8 mouse cellular contexts compared by ENCODE assay signal in genomic region chr13:99513990-99514389, GRCm38 (mm10). TPM values are rescaled to one million over a fixed set of nuclear protein-coding genes. Genes with fewer than 3 reads are reported as not detected.
A peak's percentile ranks its signal among the peaks of the same experiment; 100 is the strongest.
DNase-seq lines count a peak whose midpoint lies in the region; ATAC-seq and TF ChIP-seq lines count a peak whose summit lies in the region.

No protein-coding gene starts in this region.

- no peak for TF ChIP-seq POLR2A in lung, adult 2 months (IDR thresholded peaks at IDR 0.05; ENCODE audit: borderline replicate concordance, extremely low read depth, low read depth, low read length)

- no peak for ATAC-seq in heart, embryonic 14.5 days (ENCODE audit: insufficient number of reproducible peaks, insufficient read depth, low FRiP score, low read depth)
- ATAC-seq in monocyte, adult 5-6 weeks (replicated peaks; ENCODE audit: insufficient number of reproducible peaks, low FRiP score, low TSS enrichment, poor library complexity, severe bottlenecking), result no peak

- no peak overlapping the region for H3K4me3 ChIP-seq in lung, adult 2 months (replicated peaks; ENCODE audit: extremely low read depth, low read depth, low read length)
- peak overlapping the region; percentile 30 to 82 for H3K4me3 ChIP-seq in heart, embryonic 14.5 days (ENCODE audit: control insufficient read depth in 1 of 2, insufficient read depth in 1 of 2, low read depth in 1 of 2, low read length in 2 of 2)
- peak overlapping the region; percentile 88 for H3K4me3 ChIP-seq in midbrain, embryonic 10.5 days

- H3K27ac ChIP-seq in heart, embryonic 14.5 days (replicated peaks in 1 of 2; ENCODE audit: control insufficient read depth in 1 of 2, insufficient read depth in 1 of 2, low read depth in 2 of 2, low read length in 2 of 2), result peak overlapping the region; percentile 84 to 85
- H3K27ac ChIP-seq in midbrain, embryonic 10.5 days (replicated peaks), result peak overlapping the region; percentile 96

- peaks cover 5% of the 10 kb centered on the region; the same call in 1 of the 2 replicates for H3K4me1 ChIP-seq in lung, adult 2 months (ENCODE audit: control insufficient read depth, insufficient read depth, low read length)
- peaks cover 13 to 22% of the 10 kb centered on the region in 2 experiments for H3K4me1 ChIP-seq in heart, embryonic 14.5 days (ENCODE audit: control insufficient read depth in 2 of 2, insufficient read depth in 2 of 2, low read length in 2 of 2)
- peaks cover 69% of the 10 kb centered on the region for H3K4me1 ChIP-seq in midbrain, embryonic 10.5 days

- no peaks in the 10 kb centered on the region for H3K9me3 ChIP-seq in heart, embryonic 14.5 days (ENCODE audit: control insufficient read depth, low read length)
- H3K9me3 ChIP-seq in midbrain, embryonic 10.5 days (replicated peaks), result no peaks in the 10 kb centered on the region

- H3K9ac ChIP-seq in heart, embryonic 14.5 days (ENCODE audit: low read length), result peak overlapping the region; percentile 84

- 0 out of 2 replicates have a peak, but pooled peaks cover 4% of the 10 kb centered on the region for H3K36me3 ChIP-seq in heart, embryonic 14.5 days (ENCODE audit: control insufficient read depth, insufficient read depth, low read length)
- peaks cover 21% of the 10 kb centered on the region for H3K36me3 ChIP-seq in midbrain, embryonic 10.5 days

- 24% methylated on average over 10 of the region's 10 CpGs for WGBS in lung, adult 2 months
- WGBS in heart, embryonic 14.5 days, result 6% methylated on average over 10 of the region's 10 CpGs
- 15% methylated on average over 10 of the region's 10 CpGs for WGBS in midbrain, embryonic 10.5 days

- peak overlapping the region; percentile 86 for H3K4me2 ChIP-seq in heart, embryonic 14.5 days (ENCODE audit: low read length)

- TF ChIP-seq CTCF in lung, adult 2 months (IDR thresholded peaks at IDR 0.05; ENCODE audit: insufficient read depth, low read length), result no peak

- peak; percentile 5 for DNase-seq in lung, adult 2 months
- DNase-seq in lung, postnatal 36 days, result no peak
- peak; percentile 54 to 63 for DNase-seq in cerebellum, postnatal 25 days
- DNase-seq in midbrain, embryonic 10.5 days (ENCODE audit: low spot score), result peak; percentile 59
- no peak for DNase-seq in adipocyte (ENCODE audit: low spot score)
- no peak for DNase-seq in frontal cortex, postnatal 14 days (ENCODE audit: low spot score in 2 of 2)

- no peaks in the 10 kb centered on the region for H3K27me3 ChIP-seq in heart, embryonic 14.5 days (ENCODE audit: control insufficient read depth, insufficient read depth, low read length)
- no peaks in the 10 kb centered on the region for H3K27me3 ChIP-seq in midbrain, embryonic 10.5 days (ENCODE audit: low read depth, poor library complexity, severe bottlenecking)

RNA-seq across cellular contexts. Expression of gene Map1b, which starts 2.4 kb away (rescaled TPM):
- polyA plus RNA-seq in lung, adult 2 months (2012; rRNA removed), result 2.3 and 4.1 TPM in 2 replicates
- 119 and 135 TPM in 2 replicates for polyA plus RNA-seq in heart, embryonic 14.5 days (2014; fragmentation: Nextera tagmentation; extraction: Ambion mirVana)
- 665 and 916 TPM in 2 replicates for polyA plus RNA-seq in midbrain, embryonic 10.5 days (2016; fragmentation: Nextera tagmentation; extraction: Ambion mirVana)
- 0.11 to 0.19 TPM (median 0.19 TPM) in 3 replicates for total RNA-seq in monocyte, adult 5-6 weeks (2017)

Comparison
In these comparisons a context has a peak if more than half of its experiments do, and no peak if none do; other contexts are left out.
1. DNase-seq: peak in lung, adult 2 months (single experiment), cerebellum, postnatal 25 days (2 of 2) and midbrain, embryonic 10.5 days (single experiment); none in lung, postnatal 36 days (single experiment), adipocyte (single experiment) and frontal cortex, postnatal 14 days (0 of 2).
2. RNA of gene Map1b, which starts 2.4 kb away (polyA plus RNA-seq): 665 to 916 TPM in midbrain, embryonic 10.5 days and 119 to 135 TPM in heart, embryonic 14.5 days; 2.3 to 4.1 TPM in lung, adult 2 months; every median in the first group is over 10 times any median in the second.